Mouse (Mus musculus): Measurements from ENCODE around the gene Elf3.

DNA sequence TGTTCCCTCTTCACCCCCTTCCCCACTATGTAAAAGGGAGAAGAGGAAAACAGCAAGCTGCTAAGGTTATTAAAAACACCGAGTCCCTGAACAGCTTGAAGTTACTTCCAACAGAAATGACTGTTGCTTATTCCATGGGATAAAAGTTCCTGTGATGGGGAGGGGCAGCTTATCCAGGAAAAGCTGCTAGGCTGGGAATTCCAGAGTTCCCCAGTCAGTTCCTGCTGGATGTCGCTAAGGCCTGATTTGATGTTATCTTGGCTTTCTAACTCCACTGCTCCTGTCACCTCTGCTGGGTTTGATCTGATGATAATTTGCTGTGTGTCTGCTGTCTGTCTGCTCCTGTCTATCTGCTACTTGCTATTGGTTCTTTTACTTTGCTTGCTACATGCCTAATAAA, 27.9 kb upstream of the Elf3 start:
- TF ChIP-seq CTCF (IDR thresholded peaks at IDR 0.05; ENCODE audit: control insufficient read depth, insufficient read depth, insufficient replicate concordance, low read depth, low read length) (no peak), POLR2A (IDR thresholded peaks at IDR 0.05; ENCODE audit: control insufficient read depth, low read depth, low read length) (no peak)

Measured in testis, adult 2 months (tissue).